Mouse (Mus musculus) intestine, embryonic 14.5 days (tissue): Measurements from ENCODE around the gene Garnl3. TPM values are rescaled to one million over a fixed set of nuclear protein-coding genes. Genes with fewer than 3 reads are reported as not detected.

Experiments
- ATAC-seq: fragments of 200-750 bp; cut with Nextera tagmentation; replicated peaks from 2 replicates; pipeline ENCODE4 v1.8.0; 2017; ENCODE audit warnings: low read depth, moderate number of reproducible peaks, moderate TSS enrichment, moderate library complexity; ENCODE audit not compliant: low FRiP score, low TSS enrichment
- DNase-seq: peaks from one replicate; pipeline ENCODE4 v3.0.0-alpha.2; 2018; ENCODE audit warnings: low spot score
- H3K27ac ChIP-seq: fragments of 300-500 bp; sonication (generic); 2 replicates; pipeline ENCODE4 v1.5.1; 2014; ENCODE audit warnings: low read depth, mild to moderate bottlenecking, control low read depth
- H3K27me3 ChIP-seq: fragments of 300-500 bp; sonication (generic); replicated peaks from 2 replicates; pipeline ENCODE4 v1.6.1; 2014; ENCODE audit warnings: low read length, control low read depth; ENCODE audit not compliant: control insufficient read depth, insufficient read depth
- H3K36me3 ChIP-seq: fragments of 300-500 bp; sonication (generic); 2 replicates; pipeline ENCODE4 v1.6.1; 2014; ENCODE audit warnings: low read length, control low read depth; ENCODE audit not compliant: control insufficient read depth, insufficient read depth
- H3K4me1 ChIP-seq: fragments of 300-500 bp; sonication (generic); replicated peaks from 2 replicates; pipeline ENCODE4 v1.6.1; 2014; ENCODE audit warnings: low read length, control low read depth, mixed read lengths; ENCODE audit not compliant: control insufficient read depth, insufficient read depth
- H3K4me2 ChIP-seq: fragments of 300-500 bp; sonication (generic); 2 replicates; pipeline ENCODE4 v1.6.1; 2014; ENCODE audit warnings: low read length
- H3K4me3 ChIP-seq: fragments of 300-500 bp; sonication (generic); 2 replicates; pipeline ENCODE4 v1.5.1; 2014; ENCODE audit warnings: low read depth, low read length, control low read depth, mixed read lengths
- H3K9ac ChIP-seq: fragments of 300-500 bp; sonication (generic); 2 replicates; pipeline ENCODE4 v1.6.1; 2014; ENCODE audit warnings: mild to moderate bottlenecking, low read length
- H3K9me3 ChIP-seq: fragments of 300-500 bp; sonication (generic); 2 replicates; pipeline ENCODE4 v1.6.1; 2016; ENCODE audit warnings: low read length, control low read depth; ENCODE audit not compliant: control insufficient read depth
- WGBS: fragments of 180-500 bp; shearing (Covaris S2); extraction: QIAGEN DNeasy Blood & Tissue Kit; methylation state at CpG from one replicate; pipeline ENCODE4 v1.1.7; 2014; 5-methylcytosine and 5-hydroxymethylcytosine counted together
- polyA plus RNA-seq: library from polyadenylated mRNA; unstranded; fragments of >200 nt; fragmentation: Nextera tagmentation; extraction: Ambion mirVana; gene quantifications from 2 replicates; pipeline ENCODE4 v1.2.1, GENCODE M21; 2014

Garnl3 gene
- polyA plus RNA-seq, 1 experiment from 2014 or later: 18.6 TPM

DNA sequence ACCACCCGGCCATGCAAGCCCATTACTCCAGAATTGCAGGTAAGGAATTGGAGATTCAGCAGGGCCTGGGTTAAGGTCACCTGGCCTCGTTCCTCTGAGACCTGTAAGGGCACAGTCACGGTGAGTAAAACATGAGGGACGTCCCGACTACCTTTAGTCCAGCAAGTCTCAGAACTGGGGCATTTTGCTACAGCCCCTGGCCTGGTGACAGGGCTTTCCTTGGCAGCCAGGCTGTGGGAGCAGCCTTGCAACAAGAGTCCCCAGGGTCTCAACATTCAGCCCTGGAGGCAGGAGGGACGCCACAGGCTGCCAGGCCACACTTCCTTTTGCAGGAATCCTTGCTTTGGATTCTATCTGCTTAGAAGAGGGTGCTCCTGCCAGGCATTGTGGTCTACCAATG, 88.7 kb downstream of the Garnl3 start:
- Histone ChIP-seq H3K4me2 (no peak overlapping the region), H3K27ac (no peak overlapping the region), H3K36me3 (no peaks in the 10 kb centered on the region), H3K4me1 (no peaks in the 10 kb centered on the region), H3K27me3 (no peaks in the 10 kb centered on the region), H3K4me3 (no peak overlapping the region), H3K9me3 (no peaks in the 10 kb centered on the region), H3K9ac (no peak overlapping the region)
- ATAC-seq (no peak), DNase-seq (no peak)
- WGBS: 81% methylated on average over 6 of the region's 6 CpGs

DNA sequence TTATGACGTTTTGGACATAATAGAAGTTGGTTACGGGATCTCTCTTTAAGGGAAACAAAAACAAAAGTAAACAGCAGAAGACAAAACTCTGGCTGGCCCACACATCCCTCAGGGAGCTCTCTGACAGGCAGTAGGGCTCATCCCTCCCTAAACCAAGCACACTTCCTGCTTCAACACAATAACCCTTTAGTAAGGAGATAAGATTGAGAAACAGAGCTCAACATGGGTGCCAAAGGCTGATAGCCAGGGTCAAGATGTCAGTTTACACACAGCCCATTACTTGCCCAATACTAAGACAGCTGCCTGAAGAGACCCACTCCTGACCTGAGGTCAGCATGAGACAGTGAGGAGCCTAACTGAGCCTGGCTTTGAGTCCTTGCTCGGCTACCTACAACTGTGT, 89.9 kb downstream of the Garnl3 start:
- Histone ChIP-seq H3K4me2 (no peak overlapping the region), H3K4me1 (no peaks in the 10 kb centered on the region), H3K27ac (no peak overlapping the region), H3K9ac (no peak overlapping the region), H3K36me3 (no peaks in the 10 kb centered on the region), H3K27me3 (no peaks in the 10 kb centered on the region), H3K9me3 (no peaks in the 10 kb centered on the region), H3K4me3 (no peak overlapping the region)
- ATAC-seq (no peak), DNase-seq (no peak)
- 28% methylated on average over 3 of the region's 3 CpGs for WGBS

DNA sequence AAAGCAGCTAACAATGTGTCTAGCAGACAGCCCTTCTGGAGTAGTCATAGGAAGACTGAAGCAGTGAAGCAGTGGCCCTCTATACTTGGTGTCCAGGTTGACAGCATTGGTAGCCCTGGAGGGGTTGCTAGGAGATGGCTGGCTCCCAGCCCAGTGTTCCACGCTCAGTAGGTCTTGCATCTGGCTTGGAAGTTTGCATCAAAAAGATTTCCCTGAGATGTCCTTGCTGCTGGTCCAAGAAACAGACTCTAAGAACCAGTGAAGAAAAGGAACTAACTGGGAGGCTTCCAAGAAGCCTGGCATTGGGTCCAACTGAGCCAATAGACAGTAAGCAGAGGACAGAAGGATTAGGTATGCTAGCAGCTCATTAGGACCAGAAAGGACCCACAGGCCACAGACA, 94.0 kb downstream of the Garnl3 start:
- Histone ChIP-seq H3K36me3 (no peaks in the 10 kb centered on the region), H3K4me3 (no peak overlapping the region), H3K27me3 (no peaks in the 10 kb centered on the region), H3K9ac (no peak overlapping the region), H3K9me3 (no peaks in the 10 kb centered on the region), H3K4me1 (no peaks in the 10 kb centered on the region), H3K27ac (no peak overlapping the region), H3K4me2 (no peak overlapping the region)
- no peak for DNase-seq
- 81% methylated on average over 1 of the region's 1 CpGs for WGBS
- ATAC-seq: no peak

DNA sequence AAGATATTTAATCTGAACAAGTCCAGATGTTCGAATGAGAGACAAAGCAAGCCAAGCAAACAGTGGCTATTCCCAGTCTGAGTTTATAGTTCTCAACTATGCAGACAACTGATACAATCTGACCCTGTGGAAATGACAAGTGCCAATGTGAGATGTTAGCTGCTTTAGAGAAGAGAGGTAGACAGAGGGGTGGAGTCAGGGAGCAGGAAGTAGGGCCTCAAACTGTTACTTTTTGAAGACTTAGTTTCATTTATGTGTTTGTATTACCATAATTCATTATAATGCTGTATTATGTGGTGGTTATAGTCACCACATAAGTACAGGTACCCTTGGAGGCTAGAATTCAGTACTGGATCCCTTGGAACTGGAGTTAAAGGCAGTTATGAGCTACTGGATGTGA, 96.2 kb downstream of the Garnl3 start:
- H3K9ac ChIP-seq: no peak overlapping the region
- DNase-seq (no peak), ATAC-seq (no peak)
- H3K4me3 ChIP-seq: no peak overlapping the region
- H3K27ac ChIP-seq: no peak overlapping the region
- H3K4me1 ChIP-seq: no peaks in the 10 kb centered on the region
- H3K27me3 ChIP-seq: no peaks in the 10 kb centered on the region
- H3K36me3 ChIP-seq: peaks cover 5% of the 10 kb centered on the region; the same call in 1 of the 2 replicates
- no peaks in the 10 kb centered on the region for H3K9me3 ChIP-seq
- WGBS: 61% methylated on average over 1 of the region's 1 CpGs
- H3K4me2 ChIP-seq: no peak overlapping the region

DNA sequence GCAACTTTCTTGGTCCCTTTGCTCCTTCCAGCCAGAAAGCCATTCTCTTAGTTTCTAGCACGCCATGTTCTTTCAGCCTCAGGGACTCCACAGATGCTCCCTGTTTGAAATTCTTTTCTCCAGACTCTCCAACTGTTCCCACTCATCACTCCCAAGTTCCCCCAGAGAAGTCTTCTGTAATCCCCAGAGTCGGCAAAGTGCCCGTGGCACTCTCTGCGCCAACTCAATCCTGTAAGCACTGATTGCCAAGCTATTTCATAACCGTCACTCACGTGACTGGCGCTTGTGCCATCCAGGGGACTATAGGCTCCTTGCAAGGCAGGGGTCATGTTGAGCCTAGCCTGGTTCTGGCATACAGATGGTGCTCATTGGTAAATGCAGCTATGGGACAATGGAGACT, 98.2 kb downstream of the Garnl3 start:
- no peak for ATAC-seq
- no peaks in the 10 kb centered on the region for H3K27me3 ChIP-seq
- H3K4me2 ChIP-seq: no peak overlapping the region
- peaks cover 5% of the 10 kb centered on the region; the same call in 1 of the 2 replicates for H3K36me3 ChIP-seq
- H3K4me1 ChIP-seq: no peaks in the 10 kb centered on the region
- H3K4me3 ChIP-seq: no peak overlapping the region
- 93% methylated on average over 7 of the region's 7 CpGs for WGBS
- H3K9me3 ChIP-seq: no peaks in the 10 kb centered on the region
- H3K9ac ChIP-seq: no peak overlapping the region
- H3K27ac ChIP-seq: no peak overlapping the region
- no peak for DNase-seq

DNA sequence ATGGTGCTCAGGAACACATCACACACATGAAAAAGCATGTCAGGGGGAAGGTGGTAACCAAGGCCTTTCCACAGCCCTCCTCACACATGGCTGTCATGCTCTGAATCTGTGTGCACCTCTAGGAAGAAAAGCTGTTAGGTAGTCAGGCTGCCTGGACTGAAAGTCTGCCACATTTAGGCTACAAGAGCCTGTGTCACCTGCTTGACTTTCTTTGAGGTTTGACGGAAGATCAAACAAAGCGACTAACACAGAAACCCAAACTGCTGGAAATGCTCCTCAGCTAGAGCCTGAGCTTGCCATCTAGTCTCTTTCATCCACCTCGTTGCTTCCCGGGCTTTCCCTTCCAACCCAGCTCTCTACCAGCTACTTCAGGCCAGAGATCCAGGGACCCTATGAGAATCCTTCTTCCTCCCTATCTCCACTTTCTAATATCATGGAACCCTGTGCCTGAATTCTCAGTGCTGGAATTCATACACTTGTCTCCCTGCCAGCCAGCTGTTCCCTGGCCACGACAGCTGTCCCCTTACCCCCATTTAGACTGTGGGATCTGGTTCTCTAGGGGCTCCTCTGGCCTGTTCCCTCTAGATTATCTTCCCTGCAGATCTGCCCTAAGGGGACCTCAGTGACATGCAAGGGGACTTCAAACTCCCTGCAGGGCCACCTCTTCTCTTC, 98.9 kb downstream of the Garnl3 start:
- ATAC-seq: no peak
- Histone ChIP-seq H3K4me3 (no peak overlapping the region), H3K9me3 (no peaks in the 10 kb centered on the region), H3K9ac (no peak overlapping the region), H3K36me3 (peaks cover 5% of the 10 kb centered on the region; the same call in 1 of the 2 replicates), H3K27me3 (no peaks in the 10 kb centered on the region), H3K4me1 (no peaks in the 10 kb centered on the region), H3K4me2 (no peak overlapping the region), H3K27ac (no peak overlapping the region)
- DNase-seq: no peak
- 84% methylated on average over 5 of the region's 5 CpGs for WGBS

DNA sequence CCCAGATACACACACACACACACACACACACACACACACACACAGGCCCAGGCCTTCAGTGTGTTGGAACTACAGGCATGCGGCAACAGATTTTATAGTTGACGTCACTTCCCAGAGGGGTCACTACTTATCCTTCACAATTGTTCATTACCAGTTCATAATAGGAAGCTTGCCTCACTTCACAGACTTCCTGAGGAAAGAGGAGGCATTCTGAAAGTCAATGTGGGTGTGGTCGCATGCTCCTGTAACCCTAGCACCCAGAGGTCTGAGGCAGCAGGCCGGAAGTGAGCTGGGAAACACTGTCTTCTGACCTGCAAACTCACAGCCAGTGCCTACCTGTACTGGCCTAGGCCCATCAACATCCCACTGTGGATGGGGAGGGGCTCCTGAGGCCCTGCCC, 106.4 kb downstream of the Garnl3 start:
- 78% methylated on average over 4 of the region's 4 CpGs for WGBS

DNA sequence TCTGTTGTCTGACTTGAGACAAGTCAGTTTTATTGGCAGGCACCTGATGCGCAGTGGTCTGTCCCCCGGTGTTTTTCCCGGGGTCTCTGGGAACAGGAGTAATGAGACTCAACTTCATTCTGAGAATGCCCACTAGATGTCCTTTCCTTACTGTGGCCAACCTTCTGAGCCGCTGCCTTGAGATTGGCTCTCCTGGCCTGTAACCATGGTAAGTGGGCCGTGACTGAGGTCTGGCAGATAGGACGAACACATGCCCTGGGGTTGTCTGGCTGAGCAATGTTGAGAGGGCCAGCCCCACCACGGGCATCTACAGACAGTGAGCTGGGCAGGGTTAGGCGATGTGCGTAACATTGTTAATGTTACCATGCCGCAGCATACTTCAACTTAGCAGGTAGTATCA, 106.9 kb downstream of the Garnl3 start:
- H3K4me2 ChIP-seq: no peak overlapping the region
- H3K36me3 ChIP-seq: no peaks in the 10 kb centered on the region
- no peak overlapping the region for H3K9ac ChIP-seq
- no peaks in the 10 kb centered on the region for H3K4me1 ChIP-seq
- H3K27ac ChIP-seq: no peak overlapping the region
- WGBS: 67% methylated on average over 10 of the region's 10 CpGs
- no peaks in the 10 kb centered on the region for H3K9me3 ChIP-seq
- ATAC-seq: no peak
- no peak for DNase-seq
- H3K4me3 ChIP-seq: no peak overlapping the region
- H3K27me3 ChIP-seq: no peaks in the 10 kb centered on the region

More for the DNA sequence above, 106.4 kb downstream of the Garnl3 start:
- Histone ChIP-seq H3K9ac (no peak overlapping the region), H3K27ac (no peak overlapping the region), H3K4me1 (no peaks in the 10 kb centered on the region), H3K4me2 (no peak overlapping the region), H3K36me3 (no peaks in the 10 kb centered on the region), H3K27me3 (no peaks in the 10 kb centered on the region), H3K4me3 (no peak overlapping the region), H3K9me3 (no peaks in the 10 kb centered on the region)
- no peak for DNase-seq
- ATAC-seq: no peak

DNA sequence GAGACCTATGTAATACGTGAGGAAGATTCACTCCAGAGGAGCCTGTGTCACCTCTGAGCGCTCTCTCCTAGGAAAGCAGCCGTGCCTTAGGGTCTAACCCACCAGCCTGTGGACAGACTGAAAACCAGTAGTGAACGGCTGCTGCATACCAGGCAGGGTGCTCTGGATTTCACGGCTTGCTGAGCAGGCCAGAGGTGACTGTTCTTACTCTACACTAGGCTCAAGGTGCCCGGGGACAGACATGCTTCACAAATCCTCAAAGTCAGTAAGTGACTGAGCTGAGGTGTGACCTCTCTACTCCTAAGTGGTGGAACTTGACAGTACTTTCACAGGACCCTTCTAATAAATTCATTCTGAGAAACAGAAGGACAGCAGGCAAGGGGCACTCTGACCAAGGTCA, 108.6 kb downstream of the Garnl3 start:
- H3K27ac ChIP-seq: no peak overlapping the region
- no peaks in the 10 kb centered on the region for H3K4me1 ChIP-seq
- H3K4me3 ChIP-seq: no peak overlapping the region
- H3K9ac ChIP-seq: no peak overlapping the region
- ATAC-seq: no peak
- 82% methylated on average over 6 of the region's 6 CpGs for WGBS
- no peaks in the 10 kb centered on the region for H3K36me3 ChIP-seq
- no peak for DNase-seq
- no peak overlapping the region for H3K4me2 ChIP-seq
- H3K27me3 ChIP-seq: no peaks in the 10 kb centered on the region
- H3K9me3 ChIP-seq: no peaks in the 10 kb centered on the region
